Mouse (Mus musculus): ENCODE data around the gene Selplg. TPM values are rescaled to one million over a fixed set of nuclear protein-coding genes. Genes with fewer than 3 reads are reported as not detected.
"Not testable (repeated sequence)": the region's sequence is repeated elsewhere in the genome, so short reads cannot be mapped to it uniquely, and the experiment has no call there.

Selplg gene
- polyA plus RNA-seq, 1 experiment, result 13.6 TPM

DNA sequence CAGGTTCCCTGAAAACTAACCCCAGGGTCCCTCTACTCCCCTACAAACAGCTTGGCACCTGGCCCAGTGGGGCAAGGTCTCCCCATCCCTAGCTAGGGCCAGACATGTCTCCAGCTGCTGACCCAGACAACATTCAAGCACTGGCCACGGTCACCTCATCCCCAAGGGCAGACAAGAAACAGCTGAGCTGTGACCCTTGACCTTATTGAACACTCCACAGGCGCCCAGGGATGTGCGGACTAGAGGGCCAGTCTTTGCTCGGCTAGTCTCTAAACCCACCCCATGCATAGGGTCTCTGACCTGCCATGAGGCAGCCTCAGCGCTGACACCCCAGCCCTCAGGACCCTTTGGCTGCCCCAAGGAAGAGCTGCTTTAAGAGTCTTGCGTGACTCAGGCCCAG lies 43.8 kb downstream of the Selplg start:
- DNase-seq, result no peak
- Histone ChIP-seq H3K4me3 (replicated peaks; ENCODE audit: insufficient read depth, low read depth, low read length) (no peak overlapping the region), H3K27me3 (ENCODE audit: control insufficient read depth, insufficient read depth, low read length) (no peaks in the 10 kb centered on the region), H3K27ac (ENCODE audit: insufficient read depth, low read length) (no peak overlapping the region), H3K4me1 (ENCODE audit: control insufficient read depth, insufficient read depth, low read length) (no peaks in the 10 kb centered on the region)
- TF ChIP-seq POLR2A (IDR thresholded peaks at IDR 0.05; ENCODE audit: borderline replicate concordance, insufficient read depth, low read length) (no peak), CTCF (IDR thresholded peaks at IDR 0.05; ENCODE audit: borderline replicate concordance, insufficient read depth, low read depth, low read length) (no peak)
- 52% methylated on average over 6 of the region's 6 CpGs for WGBS

DNA sequence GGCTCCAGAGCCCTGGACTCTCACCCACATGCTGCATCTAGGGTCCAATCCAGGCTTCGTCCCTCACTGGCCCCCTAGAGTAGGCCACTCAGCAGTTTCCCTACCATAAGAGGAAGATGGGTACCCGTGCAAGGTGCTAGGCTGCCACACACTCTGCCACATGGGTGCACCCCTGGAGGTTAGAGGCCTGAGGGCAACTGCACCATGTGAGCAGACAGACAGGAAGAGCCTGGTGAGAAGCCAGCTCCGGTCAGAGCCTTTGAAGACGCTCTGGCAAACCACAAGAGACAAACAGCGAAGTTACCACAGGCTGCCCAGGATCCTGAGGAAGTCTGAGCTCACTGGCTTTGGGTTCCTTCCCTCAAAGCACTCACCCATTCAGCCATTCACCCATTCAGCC lies 45.5 kb downstream of the Selplg start:
- no peak for TF ChIP-seq POLR2A (IDR thresholded peaks at IDR 0.05; ENCODE audit: borderline replicate concordance, insufficient read depth, low read length)
- TF ChIP-seq CTCF (IDR thresholded peaks at IDR 0.05; ENCODE audit: borderline replicate concordance, insufficient read depth, low read depth, low read length), result no peak
- no peak for DNase-seq
- 70% methylated on average over 5 of the region's 5 CpGs for WGBS

DNA sequence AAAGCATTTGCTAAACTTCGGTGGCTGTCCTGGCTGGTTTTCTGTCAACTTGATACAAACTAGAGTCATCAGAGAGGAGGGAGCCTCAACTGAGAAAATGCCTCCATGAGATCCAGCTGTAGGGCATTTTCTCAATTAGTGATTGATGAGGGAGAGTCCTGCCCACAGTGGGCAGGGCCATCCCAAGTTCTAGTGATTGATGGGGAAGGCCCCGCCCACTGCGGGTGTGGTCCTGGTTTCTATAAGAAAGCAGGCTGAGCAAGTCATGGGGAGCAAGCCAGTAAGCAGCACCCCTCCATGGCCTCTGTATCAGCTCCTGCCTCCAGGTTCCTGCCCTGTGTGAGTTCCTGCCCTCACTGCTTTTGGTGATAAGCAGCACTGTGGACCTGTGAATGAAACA lies 48.3 kb downstream of the Selplg start:
- H3K4me3 ChIP-seq (replicated peaks; ENCODE audit: insufficient read depth, low read depth, low read length); H3K27me3 ChIP-seq (ENCODE audit: control insufficient read depth, insufficient read depth, low read length): not testable (repeated sequence)
- WGBS, result 42% methylated on average over 3 of the region's 3 CpGs

More for the DNA sequence above, 45.5 kb downstream of the Selplg start:
- Histone ChIP-seq H3K4me3 (replicated peaks; ENCODE audit: insufficient read depth, low read depth, low read length) (no peak overlapping the region), H3K27me3 (ENCODE audit: control insufficient read depth, insufficient read depth, low read length) (no peaks in the 10 kb centered on the region), H3K4me1 (ENCODE audit: control insufficient read depth, insufficient read depth, low read length) (no peaks in the 10 kb centered on the region), H3K27ac (ENCODE audit: insufficient read depth, low read length) (no peak overlapping the region)

DNA sequence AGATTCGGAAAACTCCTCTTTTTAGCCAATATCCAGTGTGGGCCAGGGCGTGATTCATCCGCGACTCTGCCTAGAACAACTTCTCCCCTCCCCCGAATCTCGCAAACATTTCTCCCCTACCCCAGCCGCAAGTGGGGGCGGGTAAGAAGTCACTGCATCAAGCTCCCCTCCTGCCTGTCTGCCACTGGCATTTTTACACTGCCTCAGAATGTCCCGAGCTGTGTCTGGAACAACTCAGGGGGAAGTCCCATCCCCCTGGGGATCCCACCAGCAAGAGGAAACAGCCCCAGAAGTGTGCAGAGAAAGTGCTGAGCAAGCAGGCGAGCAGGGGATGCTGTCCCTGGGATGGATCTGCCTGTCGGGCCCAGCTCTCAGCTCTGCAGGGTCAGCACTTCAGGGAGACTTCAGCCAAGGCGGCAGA lies 48.9 kb downstream of the Selplg start:
- WGBS, result 16% methylated on average over 12 of the region's 12 CpGs
- no peak for DNase-seq
- H3K27me3 ChIP-seq (ENCODE audit: control insufficient read depth, insufficient read depth, low read length), result no peaks in the 10 kb centered on the region
- no peak overlapping the region for H3K27ac ChIP-seq (ENCODE audit: insufficient read depth, low read length)
- H3K4me1 ChIP-seq (ENCODE audit: control insufficient read depth, insufficient read depth, low read length), result no peaks in the 10 kb centered on the region
- TF ChIP-seq POLR2A (IDR thresholded peaks at IDR 0.05; ENCODE audit: borderline replicate concordance, insufficient read depth, low read length) (no peak), CTCF (IDR thresholded peaks at IDR 0.05; ENCODE audit: borderline replicate concordance, insufficient read depth, low read depth, low read length) (no peak)
- H3K4me3 ChIP-seq (replicated peaks; ENCODE audit: insufficient read depth, low read depth, low read length), result no peak overlapping the region

More for the DNA sequence above, 48.3 kb downstream of the Selplg start:
- not testable (repeated sequence) for DNase-seq; H3K4me1 ChIP-seq (ENCODE audit: control insufficient read depth, insufficient read depth, low read length); H3K27ac ChIP-seq (ENCODE audit: insufficient read depth, low read length)

DNA sequence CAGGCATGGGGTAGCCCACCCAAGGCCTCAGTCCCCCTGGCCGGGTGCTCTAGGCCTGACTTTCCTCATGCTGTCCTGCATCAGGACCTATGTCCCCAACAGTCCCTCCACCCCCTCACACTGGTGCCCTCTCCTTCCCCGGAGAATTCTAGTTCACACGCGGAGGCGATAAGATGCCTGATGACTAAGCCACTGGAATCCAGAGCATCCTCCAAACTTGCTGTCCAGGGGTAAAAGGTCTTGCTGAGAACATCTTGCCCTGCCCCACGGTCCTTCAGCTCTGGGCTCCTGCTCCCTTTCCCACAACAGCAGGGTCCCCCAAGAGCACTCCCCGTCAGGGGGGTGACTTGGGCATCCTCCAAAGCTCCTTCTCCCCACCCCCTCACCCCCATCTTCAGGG lies 49.8 kb downstream of the Selplg start:
- Histone ChIP-seq H3K4me1 (ENCODE audit: control insufficient read depth, insufficient read depth, low read length) (no peaks in the 10 kb centered on the region), H3K4me3 (replicated peaks; ENCODE audit: insufficient read depth, low read depth, low read length) (no peak overlapping the region), H3K27ac (ENCODE audit: insufficient read depth, low read length) (no peak overlapping the region), H3K27me3 (ENCODE audit: control insufficient read depth, insufficient read depth, low read length) (no peaks in the 10 kb centered on the region)
- no peak for DNase-seq
- 83% methylated on average over 7 of the region's 7 CpGs for WGBS
- no peak for TF ChIP-seq CTCF (IDR thresholded peaks at IDR 0.05; ENCODE audit: borderline replicate concordance, insufficient read depth, low read depth, low read length)
- no peak for TF ChIP-seq POLR2A (IDR thresholded peaks at IDR 0.05; ENCODE audit: borderline replicate concordance, insufficient read depth, low read length)

DNA sequence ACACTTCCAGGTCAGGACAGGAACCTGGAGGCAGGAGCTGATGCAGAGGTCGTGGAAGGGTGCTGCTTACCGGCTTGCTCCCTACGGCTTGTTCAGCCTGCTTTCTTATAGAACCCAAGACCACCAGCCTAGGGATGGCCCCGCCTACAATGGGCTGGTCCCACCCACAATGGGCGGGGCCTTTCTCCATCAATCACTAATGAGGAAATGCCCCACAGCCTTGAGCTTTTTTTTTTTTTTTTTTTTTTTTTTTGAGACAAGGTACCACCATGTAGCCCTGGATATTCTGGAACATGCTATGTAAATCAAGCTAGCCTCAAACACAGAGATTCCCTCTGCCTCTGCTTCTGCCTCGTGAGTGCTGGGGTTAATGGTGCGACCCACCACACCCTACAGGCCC lies 50.6 kb downstream of the Selplg start:
- WGBS, result 77% methylated on average over 7 of the region's 7 CpGs
- Histone ChIP-seq H3K4me3 (replicated peaks; ENCODE audit: insufficient read depth, low read depth, low read length) (no peak overlapping the region), H3K4me1 (ENCODE audit: control insufficient read depth, insufficient read depth, low read length) (no peaks in the 10 kb centered on the region), H3K27ac (ENCODE audit: insufficient read depth, low read length) (no peak overlapping the region), H3K27me3 (ENCODE audit: control insufficient read depth, insufficient read depth, low read length) (no peaks in the 10 kb centered on the region)
- TF ChIP-seq POLR2A (IDR thresholded peaks at IDR 0.05; ENCODE audit: borderline replicate concordance, insufficient read depth, low read length) (no peak), CTCF (IDR thresholded peaks at IDR 0.05; ENCODE audit: borderline replicate concordance, insufficient read depth, low read depth, low read length) (no peak)
- DNase-seq, result no peak

DNA sequence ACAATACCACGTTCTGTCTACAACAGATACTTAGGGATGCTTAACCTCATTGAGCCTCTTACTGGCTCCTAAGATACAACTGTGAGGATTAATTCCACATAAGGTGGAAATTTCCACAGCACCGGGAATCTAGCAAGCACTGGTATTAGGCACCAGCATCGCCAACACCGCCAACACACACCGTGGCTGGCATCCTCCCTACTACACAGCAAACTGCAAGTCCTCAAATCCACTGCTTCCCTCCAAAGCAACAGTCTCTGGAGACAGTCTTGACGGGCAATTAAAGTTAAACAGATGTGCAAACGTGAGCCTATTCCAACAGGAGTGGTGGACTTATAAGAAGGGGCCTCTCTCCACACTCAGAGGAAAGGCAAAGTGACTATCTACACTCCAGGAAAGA lies 51.2 kb downstream of the Selplg start:
- no peak overlapping the region for H3K27ac ChIP-seq (ENCODE audit: insufficient read depth, low read length)
- no peak overlapping the region for H3K4me3 ChIP-seq (replicated peaks; ENCODE audit: insufficient read depth, low read depth, low read length)
- DNase-seq, result no peak
- H3K27me3 ChIP-seq (ENCODE audit: control insufficient read depth, insufficient read depth, low read length), result no peaks in the 10 kb centered on the region
- 79% methylated on average over 7 of the region's 7 CpGs for WGBS
- no peak for TF ChIP-seq CTCF (IDR thresholded peaks at IDR 0.05; ENCODE audit: borderline replicate concordance, insufficient read depth, low read depth, low read length)
- no peaks in the 10 kb centered on the region for H3K4me1 ChIP-seq (ENCODE audit: control insufficient read depth, insufficient read depth, low read length)

DNA sequence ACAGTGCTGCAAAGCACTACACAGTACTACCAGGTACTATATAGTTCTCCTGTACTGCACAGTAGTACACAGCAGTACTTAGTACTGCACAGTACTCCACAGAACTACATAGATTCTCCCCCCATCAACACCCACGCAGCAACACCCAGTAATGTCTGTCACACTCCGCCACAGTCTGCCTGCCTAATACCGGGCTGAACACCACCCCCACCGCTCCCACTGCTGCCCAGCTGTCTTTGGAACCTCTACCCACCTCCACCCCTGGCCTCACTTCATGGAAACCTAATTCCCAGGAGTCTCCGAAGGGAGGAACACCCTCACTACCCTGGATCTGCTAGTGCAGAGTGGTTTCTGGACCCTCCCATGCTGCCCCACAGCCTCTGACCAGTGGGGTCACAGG lies 51.7 kb downstream of the Selplg start:
- Histone ChIP-seq H3K27me3 (ENCODE audit: control insufficient read depth, insufficient read depth, low read length) (no peaks in the 10 kb centered on the region), H3K4me3 (replicated peaks; ENCODE audit: insufficient read depth, low read depth, low read length) (no peak overlapping the region), H3K4me1 (ENCODE audit: control insufficient read depth, insufficient read depth, low read length) (no peaks in the 10 kb centered on the region), H3K27ac (ENCODE audit: insufficient read depth, low read length) (no peak overlapping the region)
- TF ChIP-seq POLR2A (IDR thresholded peaks at IDR 0.05; ENCODE audit: borderline replicate concordance, insufficient read depth, low read length) (no peak), CTCF (IDR thresholded peaks at IDR 0.05; ENCODE audit: borderline replicate concordance, insufficient read depth, low read depth, low read length) (no peak)
- WGBS, result 82% methylated on average over 5 of the region's 5 CpGs
- no peak for DNase-seq
